Mouse (Mus musculus): Measurements from ENCODE around the gene Gm21988. TPM values are rescaled to one million over a fixed set of nuclear protein-coding genes. Genes with fewer than 3 reads are reported as not detected.

Gene Gm21988
- polyA plus RNA-seq, 1 experiment from 2014 or later: 11.5 TPM

- WGBS: 78% methylated on average over 28 of the region's 28 CpGs
- Histone ChIP-seq H3K36me3 (ENCODE audit: control insufficient read depth, insufficient read depth, low read length) (no peaks in the 10 kb centered on the region), H3K27me3 (ENCODE audit: control insufficient read depth, insufficient read depth, low read length) (no peaks in the 10 kb centered on the region), H3K4me2 (ENCODE audit: low read depth) (no peak overlapping the region), H3K9me3 (ENCODE audit: control insufficient read depth, low read length) (no peaks in the 10 kb centered on the region), H3K4me3 (ENCODE audit: low read depth, low read length) (no peak overlapping the region), H3K4me1 (ENCODE audit: control insufficient read depth, insufficient read depth, low read length) (no peaks in the 10 kb centered on the region), H3K27ac (ENCODE audit: low read depth, low read length) (no peak overlapping the region), H3K9ac (ENCODE audit: low read length) (no peak overlapping the region)
- ATAC-seq (ENCODE audit: insufficient read depth, low FRiP score, low TSS enrichment) (no peak), DNase-seq (ENCODE audit: low spot score) (no peak)
Measured at GRCm38 (mm10) chr11:70189319-70190134, 50.1 kb downstream of the Gm21988 start.

MicroRNA genes within 50 kb of the gene (microRNA counts, 519-probe panel; counts per million panel counts)
- microRNA mmu-miR-195: 3,009 counts per million, percentile 65 among the panel's probes with 10 or more counts
- microRNA mmu-miR-497: 171 counts per million, percentile 57 among the panel's probes with 10 or more counts

Small RNA genes within 50 kb of the gene (microRNA-seq; reads per million reads assigned to microRNA genes)
- gene Mir195a (303 reads per million, percentile 64 among the genes with 10 or more reads in this experiment), gene Mir497 (not detected), gene Mir497b (not detected)

Other genes with a start within 250 kb of the Gm21988 start
- 530 and 552 TPM in 2 replicates for gene Gabarap, start 248.7 kb downstream of the Gm21988 start, polyA plus RNA-seq (2014; fragmentation: Nextera tagmentation; extraction: Ambion mirVana)
- gene Phf23, start 244.1 kb downstream of the Gm21988 start, polyA plus RNA-seq (2014; fragmentation: Nextera tagmentation; extraction: Ambion mirVana): 54.4 and 57.6 TPM in 2 replicates
- 35.8 and 39.0 TPM in 2 replicates for gene Dvl2, start 239.2 kb downstream of the Gm21988 start, polyA plus RNA-seq (2014; fragmentation: Nextera tagmentation; extraction: Ambion mirVana)
- 49.3 and 54.1 TPM in 2 replicates for gene Acadvl, start 224.4 kb downstream of the Gm21988 start, polyA plus RNA-seq (2014; fragmentation: Nextera tagmentation; extraction: Ambion mirVana)
- gene Dlg4, start 222.9 kb downstream of the Gm21988 start, polyA plus RNA-seq (2014; fragmentation: Nextera tagmentation; extraction: Ambion mirVana): 14.6 and 15.0 TPM in 2 replicates
- gene Asgr1, start 185.7 kb downstream of the Gm21988 start, polyA plus RNA-seq (2014; fragmentation: Nextera tagmentation; extraction: Ambion mirVana): 0.41 TPM in 1 of 2 replicates, not detected in the other
- gene Asgr2, start 147.2 kb downstream of the Gm21988 start, polyA plus RNA-seq (2014; fragmentation: Nextera tagmentation; extraction: Ambion mirVana): 0.28 TPM in 1 of 2 replicates, not detected in the other
- not detected in 2 replicates for gene Mgl2, start 109.5 kb downstream of the Gm21988 start, polyA plus RNA-seq (2014; fragmentation: Nextera tagmentation; extraction: Ambion mirVana)
- gene Clec10a, start 83.6 kb downstream of the Gm21988 start, polyA plus RNA-seq (2014; fragmentation: Nextera tagmentation; extraction: Ambion mirVana): 0.38 and 0.39 TPM in 2 replicates
- 0.27 and 0.50 TPM in 2 replicates for gene Slc16a11, start 27.1 kb downstream of the Gm21988 start, polyA plus RNA-seq (2014; fragmentation: Nextera tagmentation; extraction: Ambion mirVana)
- gene Slc16a13, start 18.8 kb downstream of the Gm21988 start, polyA plus RNA-seq (2014; fragmentation: Nextera tagmentation; extraction: Ambion mirVana): 14.3 and 16.9 TPM in 2 replicates
- gene Bcl6b, start 10.0 kb downstream of the Gm21988 start, polyA plus RNA-seq (2014; fragmentation: Nextera tagmentation; extraction: Ambion mirVana): 6.2 and 7.4 TPM in 2 replicates
- gene 0610010K14Rik, start 1.9 kb downstream of the Gm21988 start, polyA plus RNA-seq (2014; fragmentation: Nextera tagmentation; extraction: Ambion mirVana): 183 and 204 TPM in 2 replicates
- 151 and 160 TPM in 2 replicates for gene Rnasek, start within 50 bp of the Gm21988 start, polyA plus RNA-seq (2014; fragmentation: Nextera tagmentation; extraction: Ambion mirVana)
- 4.0 and 4.7 TPM in 2 replicates for gene Alox12, start 15.5 kb upstream of the Gm21988 start, polyA plus RNA-seq (2014; fragmentation: Nextera tagmentation; extraction: Ambion mirVana)
- not detected in 2 replicates for gene Alox12e, start 82.8 kb upstream of the Gm21988 start, polyA plus RNA-seq (2014; fragmentation: Nextera tagmentation; extraction: Ambion mirVana)
- not detected in 2 replicates for gene Alox15, start 112.2 kb upstream of the Gm21988 start, polyA plus RNA-seq (2014; fragmentation: Nextera tagmentation; extraction: Ambion mirVana)
- gene Pelp1, start 170.2 kb upstream of the Gm21988 start, polyA plus RNA-seq (2014; fragmentation: Nextera tagmentation; extraction: Ambion mirVana): 38.3 and 41.8 TPM in 2 replicates
- gene Arrb2, start 192.8 kb upstream of the Gm21988 start, polyA plus RNA-seq (2014; fragmentation: Nextera tagmentation; extraction: Ambion mirVana): 24.2 and 31.0 TPM in 2 replicates
- gene Med11, start 212.1 kb upstream of the Gm21988 start, polyA plus RNA-seq (2014; fragmentation: Nextera tagmentation; extraction: Ambion mirVana): 39.1 and 41.6 TPM in 2 replicates
- gene Zmynd15, start 219.6 kb upstream of the Gm21988 start, polyA plus RNA-seq (2014; fragmentation: Nextera tagmentation; extraction: Ambion mirVana): 0.19 TPM in 1 of 2 replicates, not detected in the other
- 0.84 and 0.93 TPM in 2 replicates for gene Cxcl16, start 220.2 kb upstream of the Gm21988 start, polyA plus RNA-seq (2014; fragmentation: Nextera tagmentation; extraction: Ambion mirVana)

Data from neural tube, embryonic 11.5 days (tissue).